Mouse (Mus musculus) MEL (cell line): ENCODE measurements at regions not wholly inside any gene's neighbourhood (a gene's known extent, or its start where the extent isn't known, plus 50 kb on each side); places are given as distances from the start of the nearest gene placed in this dataset.

Source experiments
- DNase-seq: peaks from one replicate; pipeline ENCODE4 v3.0.0; 2011; ENCODE audit warnings: low read depth, low spot score
- H3K27ac ChIP-seq: 2 replicates; pipeline ENCODE4 v1.5.1; 2012; ENCODE audit warnings: low read depth, mild to moderate bottlenecking, control low read depth, low read length, moderate library complexity; ENCODE audit not compliant: control insufficient read depth
- H3K27me3 ChIP-seq, 2 experiments: fragments of 150-350 bp in 1 of 2; sonication (generic) in 1 of 2; 2 replicates each; pipeline ENCODE4 v1.6.1; 2012; ENCODE audit warnings: low read length in 2 of 2, mild to moderate bottlenecking in 2 of 2, improper control_type of control experiment in 1 of 2, moderate library complexity in 1 of 2; ENCODE audit not compliant: insufficient read depth in 2 of 2, control insufficient read depth in 1 of 2
- H3K36me3 ChIP-seq, 2 experiments: 2 replicates each; pipeline ENCODE4 v1.6.1; 2012 to 2014; ENCODE audit warnings: low read length in 2 of 2, improper control_type of control experiment in 1 of 2, inconsistent platforms in 1 of 2, mild to moderate bottlenecking in 1 of 2; ENCODE audit not compliant: insufficient read depth in 2 of 2, control insufficient read depth in 1 of 2
- H3K4me1 ChIP-seq, 2 experiments: fragments of 150-350 bp in 1 of 2; sonication (generic) in 1 of 2; 2 replicates each; pipeline ENCODE4 v1.6.1; 2012; ENCODE audit warnings: low read length in 2 of 2, improper control_type of control experiment in 1 of 2, mild to moderate bottlenecking in 1 of 2; ENCODE audit not compliant: insufficient read depth in 2 of 2, control insufficient read depth in 1 of 2
- H3K4me3 ChIP-seq, 2 experiments: fragments of 150-350 bp in 1 of 2; sonication (generic) in 1 of 2; 2 replicates each; pipeline ENCODE4 v1.5.1; 2012; ENCODE audit warnings: low read depth in 2 of 2, low read length in 2 of 2, mild to moderate bottlenecking in 2 of 2, moderate library complexity in 2 of 2, control low read depth in 1 of 2, improper control_type of control experiment in 1 of 2; ENCODE audit not compliant: control insufficient read depth in 1 of 2, insufficient read depth in 1 of 2
- H3K79me2 ChIP-seq: 2 replicates; pipeline ENCODE4 v1.6.1; 2012; ENCODE audit warnings: mild to moderate bottlenecking, low read length, moderate library complexity; ENCODE audit not compliant: control insufficient read depth, poor library complexity, insufficient read depth
- H3K9ac ChIP-seq: 2 replicates; pipeline ENCODE4 v1.6.1; 2012; ENCODE audit warnings: low read depth, mild to moderate bottlenecking, control low read depth, low read length, moderate library complexity; ENCODE audit not compliant: control insufficient read depth, poor library complexity, severe bottlenecking
- H3K9me3 ChIP-seq: fragments of 150-350 bp; sonication (generic); replicated peaks from 2 replicates; pipeline ENCODE4 v1.6.1; 2012; ENCODE audit warnings: mild to moderate bottlenecking, low read length, improper control_type of control experiment, moderate library complexity; ENCODE audit not compliant: insufficient read depth
- CHD2 ChIP-seq: IDR thresholded peaks from 2 replicates; pipeline ENCODE4 v1.6.1; 2011; ENCODE audit warnings: low read length, improper control_type of control experiment
- CTCF ChIP-seq, 3 experiments: IDR thresholded peaks in 2 of 3; conservative IDR thresholded peaks in 1 of 3; 2 replicates each; pipeline ENCODE4 v1.5.1; 2011 to 2012; ENCODE audit warnings: low read length in 3 of 3, low read depth in 2 of 3, mild to moderate bottlenecking in 2 of 3, improper control_type of control experiment in 1 of 3, inconsistent platforms in 1 of 3, mixed read lengths in 1 of 3, moderate library complexity in 1 of 3; ENCODE audit not compliant: control insufficient read depth in 1 of 3, insufficient read depth in 1 of 3, poor library complexity in 1 of 3, severe bottlenecking in 1 of 3
- ELF1 ChIP-seq: IDR thresholded peaks from 2 replicates; pipeline ENCODE4 v1.6.1; 2014; ENCODE audit warnings: low read depth, mild to moderate bottlenecking, inconsistent platforms, low read length, improper control_type of control experiment, moderate library complexity
- EP300 ChIP-seq, 2 experiments: IDR thresholded peaks; 2 replicates each; pipeline ENCODE4 v1.6.1; 2011; ENCODE audit warnings: improper control_type of control experiment in 2 of 2, low read length in 2 of 2, low read depth in 1 of 2, mild to moderate bottlenecking in 1 of 2
- HCFC1 ChIP-seq: IDR thresholded peaks from 2 replicates; pipeline ENCODE4 v1.6.1; 2012; ENCODE audit warnings: low read depth, mild to moderate bottlenecking, inconsistent platforms, low read length, improper control_type of control experiment, moderate library complexity
- KAT2A ChIP-seq: conservative IDR thresholded peaks from 2 replicates; pipeline ENCODE4 v1.6.1; 2012; ENCODE audit warnings: low read depth, low read length, improper control_type of control experiment, inconsistent platforms
- MAFK ChIP-seq: IDR thresholded peaks from 2 replicates; pipeline ENCODE4 v1.6.1; 2011; ENCODE audit warnings: low read depth, mild to moderate bottlenecking, low read length, improper control_type of control experiment, borderline replicate concordance
- MAX ChIP-seq: IDR thresholded peaks from 2 replicates; pipeline ENCODE4 v1.6.1; 2011; ENCODE audit warnings: low read length, improper control_type of control experiment
- MAZ ChIP-seq: IDR thresholded peaks from 2 replicates; pipeline ENCODE4 v1.6.1; 2012; ENCODE audit warnings: low read depth, mild to moderate bottlenecking, inconsistent platforms, low read length, improper control_type of control experiment
- MEF2A ChIP-seq: IDR thresholded peaks from 2 replicates; pipeline ENCODE4 v1.6.1; 2014; ENCODE audit warnings: low read depth, mild to moderate bottlenecking, inconsistent platforms, low read length, improper control_type of control experiment; ENCODE audit not compliant: poor library complexity, insufficient replicate concordance, severe bottlenecking; ENCODE audit errors: extremely low read depth
- MXI1 ChIP-seq: IDR thresholded peaks from 2 replicates; pipeline ENCODE4 v1.6.1; 2011; ENCODE audit warnings: mild to moderate bottlenecking, low read depth, low read length, improper control_type of control experiment
- NELFE ChIP-seq: IDR thresholded peaks from 2 replicates; pipeline ENCODE4 v1.6.1; 2011; ENCODE audit warnings: low read depth, low read length, improper control_type of control experiment
- POLR2A ChIP-seq, 2 experiments: IDR thresholded peaks; 2 replicates each; pipeline ENCODE4 v1.6.1; 2011 to 2012; ENCODE audit warnings: low read length in 2 of 2, mild to moderate bottlenecking in 2 of 2, control low read depth in 1 of 2, improper control_type of control experiment in 1 of 2, low read depth in 1 of 2, moderate library complexity in 1 of 2; ENCODE audit not compliant: control insufficient read depth in 1 of 2, insufficient read depth in 1 of 2, poor library complexity in 1 of 2
- POLR2AphosphoS2 ChIP-seq: IDR thresholded peaks from 2 replicates; pipeline ENCODE4 v1.6.1; 2011; ENCODE audit warnings: low read length, improper control_type of control experiment
- RAD21 ChIP-seq: IDR thresholded peaks from 2 replicates; pipeline ENCODE4 v1.6.1; 2011; ENCODE audit warnings: mild to moderate bottlenecking, low read depth, low read length, improper control_type of control experiment
- SIN3A ChIP-seq: IDR thresholded peaks from 2 replicates; pipeline ENCODE4 v1.6.1; 2012; ENCODE audit warnings: low read length, improper control_type of control experiment, inconsistent platforms
- TAL1 ChIP-seq: IDR thresholded peaks from 2 replicates; pipeline ENCODE4 v1.6.1; 2012; ENCODE audit warnings: mild to moderate bottlenecking, inconsistent platforms, low read length, moderate library complexity, mixed read lengths
- TBP ChIP-seq: IDR thresholded peaks from 2 replicates; pipeline ENCODE4 v1.8.0; 2011; ENCODE audit warnings: low read depth, low read length, improper control_type of control experiment
- UBTF ChIP-seq: IDR thresholded peaks from 2 replicates; pipeline ENCODE4 v1.6.1; 2012; ENCODE audit warnings: low read depth, mild to moderate bottlenecking, inconsistent platforms, low read length, improper control_type of control experiment, moderate library complexity, borderline replicate concordance; ENCODE audit not compliant: insufficient read depth
- USF1 ChIP-seq: IDR thresholded peaks from 2 replicates; pipeline ENCODE4 v1.6.1; 2014; ENCODE audit warnings: low read depth, mild to moderate bottlenecking, inconsistent platforms, low read length, improper control_type of control experiment, moderate library complexity
- USF2 ChIP-seq, 2 experiments: IDR thresholded peaks; 2 replicates each; pipeline ENCODE4 v1.6.1; 2011 to 2012; ENCODE audit warnings: improper control_type of control experiment in 2 of 2, low read length in 2 of 2, borderline replicate concordance in 1 of 2, inconsistent platforms in 1 of 2, low read depth in 1 of 2, mild to moderate bottlenecking in 1 of 2; ENCODE audit not compliant: insufficient read depth in 1 of 2
- ZC3H11A ChIP-seq: IDR thresholded peaks from 2 replicates; pipeline ENCODE4 v1.6.1; 2012; ENCODE audit warnings: low read depth, mild to moderate bottlenecking, inconsistent platforms, low read length, improper control_type of control experiment
- ZKSCAN1 ChIP-seq: IDR thresholded peaks from 2 replicates; pipeline ENCODE4 v1.6.1; 2012; ENCODE audit warnings: low read depth, mild to moderate bottlenecking, inconsistent platforms, low read length, improper control_type of control experiment, moderate library complexity

- H3K27me3 ChIP-seq, result no peaks in the 10 kb centered on the region
- no peaks in the 10 kb centered on the region for H3K4me1 ChIP-seq
- no peaks in the 10 kb centered on the region for H3K79me2 ChIP-seq
- H3K9ac ChIP-seq, result no peak overlapping the region
- no peak for DNase-seq
- H3K27ac ChIP-seq, result no peak overlapping the region
- no peak overlapping the region for H3K4me3 ChIP-seq
- TF ChIP-seq HCFC1 (no peak), TAL1 (no peak), MEF2A (no peak), SIN3A (no peak), CHD2 (no peak), MAZ (no peak), MXI1 (no peak), USF1 (no peak), POLR2AphosphoS2 (no peak), RAD21 (no peak), TBP (no peak), NELFE (no peak), USF2 (IDR thresholded peaks at IDR 0.05; ENCODE audit: borderline replicate concordance in 1 of 2, insufficient read depth in 1 of 2, low read depth in 1 of 2, low read length in 2 of 2) (no peak), ZKSCAN1 (no peak), MAFK (no peak), POLR2A (IDR thresholded peaks at IDR 0.05; ENCODE audit: control insufficient read depth in 1 of 2, insufficient read depth in 1 of 2, low read depth in 1 of 2, low read length in 2 of 2, poor library complexity in 1 of 2) (no peak), ZC3H11A (no peak), MAX (no peak)
- no peaks in the 10 kb centered on the region for H3K36me3 ChIP-seq
- no peaks in the 10 kb centered on the region for H3K9me3 ChIP-seq
Measured at GRCm38 (mm10) chr8:92071305-92072253, 269.7 kb upstream of the Irx3 start.

DNA sequence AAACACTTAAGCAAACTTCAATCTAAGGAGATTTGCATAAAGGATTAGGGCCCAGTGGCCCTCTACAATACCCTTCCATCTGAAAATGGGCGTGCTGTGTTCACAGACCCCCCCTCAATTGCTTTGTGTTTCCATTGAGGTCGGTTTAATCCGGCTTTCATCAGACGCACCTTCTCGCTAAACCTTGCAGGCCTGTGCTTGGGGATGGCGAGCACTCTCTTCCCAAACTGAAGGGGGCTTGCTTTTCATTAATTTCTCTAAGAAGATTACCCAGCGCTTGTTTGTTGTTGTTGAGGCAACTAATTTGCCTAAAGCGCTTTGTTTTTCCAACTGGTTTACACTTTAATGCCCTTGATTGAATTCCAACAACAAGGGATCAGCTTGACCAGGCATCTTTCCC, 268.8 kb upstream of the Irx3 start:
- DNase-seq, result no peak
- no peak overlapping the region for H3K27ac ChIP-seq
- no peaks in the 10 kb centered on the region for H3K27me3 ChIP-seq

More for the DNA sequence above, 268.8 kb upstream of the Irx3 start:
- Histone ChIP-seq H3K9ac (no peak overlapping the region), H3K79me2 (no peaks in the 10 kb centered on the region), H3K9me3 (no peaks in the 10 kb centered on the region), H3K4me3 (no peak overlapping the region), H3K36me3 (no peaks in the 10 kb centered on the region), H3K4me1 (no peaks in the 10 kb centered on the region)
- TF ChIP-seq EP300 (IDR thresholded peaks at IDR 0.05; ENCODE audit: low read depth in 1 of 2, low read length in 2 of 2), result no peak
- no peak for TF ChIP-seq CTCF (IDR thresholded peaks at IDR 0.05 in 2 of 3, conservative IDR thresholded peaks at IDR 0.05 in 1 of 3; ENCODE audit: control insufficient read depth in 1 of 3, insufficient read depth in 1 of 3, low read depth in 2 of 3, low read length in 3 of 3, poor library complexity in 1 of 3, severe bottlenecking in 1 of 3)
- TF ChIP-seq UBTF, result no peak
- no peak for TF ChIP-seq NELFE
- no peak for TF ChIP-seq KAT2A
- TF ChIP-seq ELF1, result no peak
- TF ChIP-seq, all 39 proteins: peak for 0
